Mouse (Mus musculus): ENCODE results near the gene Ston1.

The Ston1 gene

GRCm38 (mm10) chr17:88597222-88598055 is at the start of gene Ston1:
TSS of gene Ston1 (plus strand) at chr17:88597684.
- peak; percentile 55 for DNase-seq (ENCODE audit: low read depth, low spot score)

DNA sequence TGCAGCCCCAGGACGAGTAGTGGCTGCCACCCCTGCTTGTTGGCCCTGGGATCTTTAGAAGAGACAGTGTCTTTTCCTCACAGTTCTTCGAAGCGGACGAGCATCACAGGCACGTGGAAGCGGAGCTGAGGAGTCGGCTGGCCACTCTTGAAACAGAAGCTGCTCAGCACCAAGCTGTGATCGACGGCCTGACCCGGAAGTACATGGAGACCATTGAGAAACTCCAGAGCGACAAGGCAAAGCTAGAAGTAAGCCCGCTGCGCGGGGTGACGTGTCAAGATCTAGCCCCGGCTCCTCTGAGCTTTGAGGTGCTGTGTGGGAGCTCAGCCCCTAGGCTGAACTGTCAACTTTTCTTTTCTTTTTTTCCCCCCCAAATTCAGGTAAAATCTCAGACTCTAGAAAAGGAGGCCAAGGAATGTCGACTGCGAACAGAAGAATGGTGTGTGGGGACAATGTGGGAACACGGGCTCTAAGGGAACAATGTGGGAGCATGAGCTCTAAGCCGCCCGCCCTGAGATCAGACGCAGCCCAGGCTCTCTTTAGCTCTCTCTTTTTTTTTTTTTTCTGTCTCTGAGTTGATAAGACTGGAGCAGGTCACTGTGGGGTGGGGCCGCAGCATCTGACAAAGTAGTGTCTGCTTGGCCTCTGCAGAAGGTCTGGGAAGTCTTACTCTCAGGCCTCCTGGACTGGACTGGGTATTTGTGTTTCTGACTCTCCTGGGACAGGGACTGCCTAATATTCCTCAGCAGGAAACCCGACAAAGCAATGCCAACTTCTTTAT is 47.9 kb upstream of the Ston1 start:
- DNase-seq (ENCODE audit: low read depth, low spot score): no peak

GRCm38 (mm10) chr17:88550351-88550750 is 47.1 kb upstream of the Ston1 start:
- DNase-seq (ENCODE audit: low read depth, low spot score): peak; percentile 21

GRCm38 (mm10) chr17:88550981-88551940 is 46.2 kb upstream of the Ston1 start:
- DNase-seq (ENCODE audit: low read depth, low spot score): peak; percentile 16

GRCm38 (mm10) chr17:88552556-88552955 is 44.9 kb upstream of the Ston1 start:
- no peak for DNase-seq (ENCODE audit: low read depth, low spot score)

GRCm38 (mm10) chr17:88553001-88553449 is 44.5 kb upstream of the Ston1 start:
- DNase-seq (ENCODE audit: low read depth, low spot score): peak; percentile 12

DNA sequence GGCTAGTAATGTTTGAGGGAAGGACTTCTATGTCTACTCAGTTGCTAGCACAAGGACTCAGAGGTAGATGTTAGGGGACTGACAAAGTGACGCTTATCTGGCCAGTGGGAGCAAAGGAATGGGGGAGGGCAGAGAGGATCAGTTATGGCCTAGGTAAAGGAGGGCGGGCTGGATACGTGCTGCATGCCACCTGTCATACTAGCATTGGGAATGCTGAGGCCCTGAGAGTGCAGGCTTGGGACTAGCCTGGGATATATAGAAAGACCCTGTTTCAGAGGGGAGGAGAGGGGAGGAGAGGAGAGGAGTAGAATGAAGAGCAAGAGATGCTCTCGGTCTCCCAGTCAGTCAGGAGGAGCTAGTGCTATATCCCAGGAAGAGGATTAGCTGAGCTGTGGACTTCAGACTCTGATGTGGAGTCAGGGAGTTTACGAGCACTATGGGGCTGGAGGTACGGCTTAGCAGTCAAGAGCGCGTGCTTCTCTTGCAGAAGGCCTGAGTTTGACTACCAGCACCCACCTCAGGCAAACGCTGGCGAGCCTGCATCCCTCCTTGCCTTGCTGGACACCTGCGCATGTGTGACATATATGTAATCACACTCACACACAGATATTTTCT is 43.9 kb upstream of the Ston1 start:
- DNase-seq (ENCODE audit: low read depth, low spot score): no peak

GRCm38 (mm10) chr17:88556176-88556575 is 41.3 kb upstream of the Ston1 start:
- DNase-seq (ENCODE audit: low read depth, low spot score): no peak

- peak; percentile 24 for DNase-seq (ENCODE audit: low read depth, low spot score)
These were observed 40.8 kb upstream of the Ston1 start for GRCm38 (mm10) chr17:88556688-88557087.

DNA sequence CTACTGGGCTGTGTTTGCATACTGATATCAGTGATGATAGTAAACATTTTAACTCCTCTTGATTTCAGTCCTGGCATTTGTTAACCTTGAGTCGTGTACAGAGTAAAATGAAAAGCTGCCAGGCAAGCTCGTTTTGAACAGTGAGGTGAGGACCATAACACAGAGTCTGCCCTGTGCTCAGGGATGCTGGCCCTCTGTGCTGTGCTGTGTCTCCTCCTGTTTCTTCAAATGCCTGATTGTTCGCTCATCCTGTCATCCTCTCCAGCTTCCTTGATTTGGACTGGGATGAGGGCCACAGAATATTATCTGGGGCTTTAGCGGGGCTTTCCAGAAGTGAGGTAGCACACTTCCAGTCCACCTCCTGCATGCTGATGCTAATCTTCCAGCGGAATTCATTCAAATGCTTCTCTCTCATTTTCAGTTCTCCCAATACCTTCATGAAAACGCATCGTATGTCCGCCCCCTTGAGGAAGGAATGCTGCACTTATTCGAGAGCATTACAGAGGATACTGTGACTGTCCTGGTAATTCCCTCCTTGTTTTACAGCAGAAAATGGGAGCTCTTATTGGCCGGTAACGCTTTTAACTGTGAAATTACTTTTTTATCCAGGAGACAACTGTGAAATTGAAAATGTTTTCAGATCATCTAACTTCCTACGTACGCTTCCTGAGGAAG is 39.2 kb upstream of the Ston1 start:
- no peak for DNase-seq (ENCODE audit: low read depth, low spot score)

DNA sequence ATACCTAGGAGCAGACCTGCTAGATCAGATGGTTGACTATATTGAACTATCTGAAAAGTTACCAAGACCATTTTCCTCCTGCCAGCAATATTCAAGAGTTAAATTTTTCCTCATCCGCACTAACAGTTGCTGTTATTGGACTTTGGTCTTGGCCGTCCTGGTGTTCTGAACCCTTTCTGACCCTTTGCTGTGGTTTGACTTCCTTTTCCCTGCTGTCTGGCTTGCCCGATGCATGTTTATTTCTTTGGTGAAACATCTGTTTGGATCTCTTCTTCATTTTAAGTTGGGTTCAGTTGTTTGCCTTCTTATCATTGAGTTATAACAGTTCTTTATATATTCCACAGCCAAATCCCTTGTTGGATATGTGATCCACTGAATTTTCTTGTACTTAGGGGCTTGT is 33.9 kb upstream of the Ston1 start:
- no peak for DNase-seq (ENCODE audit: low read depth, low spot score)

DNA sequence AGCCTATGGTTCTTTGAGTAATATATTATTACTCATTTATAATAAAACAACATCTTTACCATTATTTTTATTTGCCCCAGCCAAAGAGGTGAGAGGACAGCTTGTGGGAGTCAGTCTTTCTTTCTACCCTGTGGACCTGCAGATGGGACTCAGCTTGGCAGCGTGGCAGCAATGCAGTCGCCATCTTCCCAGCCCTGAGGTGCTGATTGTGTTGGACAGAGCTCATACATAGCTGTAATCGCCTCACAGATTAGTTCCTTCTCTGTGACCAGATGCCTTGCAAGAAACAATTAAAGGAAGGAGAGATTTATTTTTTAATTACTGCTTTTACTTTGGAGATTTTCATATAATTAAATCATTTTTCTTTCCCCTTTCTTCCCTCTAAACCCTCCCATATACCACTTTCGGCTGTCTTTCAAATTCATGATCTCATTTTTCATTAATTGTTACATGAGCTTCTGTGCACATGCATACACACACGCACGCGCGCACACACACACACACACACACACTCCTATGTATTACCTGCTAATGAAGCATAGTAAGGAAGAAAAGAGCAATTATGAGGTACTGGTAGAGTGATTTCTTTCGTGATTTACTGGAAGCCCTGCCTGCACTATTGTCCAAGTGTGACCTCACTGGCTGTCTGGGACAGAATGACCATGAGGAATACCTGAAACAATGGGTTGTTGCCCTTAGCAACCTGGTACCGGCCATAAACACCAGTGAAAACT is 27.5 kb upstream of the Ston1 start:
- no peak for DNase-seq (ENCODE audit: low read depth, low spot score)

GRCm38 (mm10) chr17:88570784-88571183 is 26.7 kb upstream of the Ston1 start:
- no peak for DNase-seq (ENCODE audit: low read depth, low spot score)

- peak; percentile 24 for DNase-seq (ENCODE audit: low read depth, low spot score)
These were observed 22.7 kb upstream of the Ston1 start for GRCm38 (mm10) chr17:88574811-88575210.

DNA sequence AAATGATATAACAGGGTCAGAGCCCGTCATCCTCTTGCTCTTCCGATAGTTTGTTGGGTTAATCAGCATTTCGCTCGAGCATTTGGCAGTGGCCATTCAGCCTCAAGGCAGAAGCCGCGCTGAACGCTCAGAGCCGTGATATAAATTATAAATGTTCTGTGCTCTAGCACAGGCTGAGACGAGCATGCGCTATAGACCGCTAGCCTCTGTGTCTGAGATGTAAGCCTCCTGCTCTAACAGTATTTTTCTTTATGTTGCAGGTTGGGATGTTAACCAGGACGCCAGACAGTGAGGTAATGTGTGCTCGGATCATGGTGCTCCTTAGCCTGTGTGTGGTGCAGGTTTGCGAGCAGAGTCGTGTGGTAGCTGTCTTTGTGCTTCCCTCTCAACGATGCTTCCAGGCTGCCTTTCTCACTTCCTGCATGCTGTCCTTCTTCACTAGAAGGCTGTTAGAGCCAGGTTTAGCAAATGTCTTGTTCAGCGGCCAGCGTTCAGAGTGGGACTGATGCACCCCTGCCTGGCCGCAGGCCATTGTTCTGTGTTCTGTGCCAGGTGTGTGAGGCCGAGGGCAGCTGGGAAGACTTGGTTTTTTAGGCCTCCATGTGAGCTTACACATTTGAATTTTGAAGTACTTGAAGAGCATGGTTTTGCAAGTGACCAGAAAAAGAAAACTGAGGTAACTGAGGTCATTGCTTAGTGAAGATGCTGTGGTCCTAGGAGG is 18.8 kb upstream of the Ston1 start:
- no peak for DNase-seq (ENCODE audit: low read depth, low spot score)

DNA sequence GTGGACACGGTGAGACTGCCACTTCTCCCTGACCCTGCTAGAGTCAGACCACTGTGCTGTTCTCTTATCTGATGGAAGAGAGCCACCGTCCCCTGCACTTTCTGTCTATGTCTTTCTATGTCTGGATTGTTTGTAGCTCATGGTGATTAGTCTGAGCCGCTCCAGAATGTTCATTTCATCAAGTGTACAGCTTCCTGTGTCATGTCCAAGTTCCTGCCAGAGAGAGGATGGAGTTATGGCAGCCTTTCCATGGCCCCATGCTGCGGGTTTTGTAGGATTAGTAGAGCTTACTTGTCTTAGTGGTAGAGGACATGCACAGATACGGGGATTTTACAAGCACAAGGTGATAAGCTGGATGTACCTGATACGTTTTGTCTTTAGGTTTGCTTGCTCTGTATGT is 16.9 kb upstream of the Ston1 start:
- no peak for DNase-seq (ENCODE audit: low read depth, low spot score)

- peak; percentile 65 for DNase-seq (ENCODE audit: low read depth, low spot score)
These were observed 15.9 kb upstream of the Ston1 start for GRCm38 (mm10) chr17:88581511-88582021.

- DNase-seq (ENCODE audit: low read depth, low spot score): no peak
These were observed 14.5 kb upstream of the Ston1 start for GRCm38 (mm10) chr17:88582999-88583398.

DNA sequence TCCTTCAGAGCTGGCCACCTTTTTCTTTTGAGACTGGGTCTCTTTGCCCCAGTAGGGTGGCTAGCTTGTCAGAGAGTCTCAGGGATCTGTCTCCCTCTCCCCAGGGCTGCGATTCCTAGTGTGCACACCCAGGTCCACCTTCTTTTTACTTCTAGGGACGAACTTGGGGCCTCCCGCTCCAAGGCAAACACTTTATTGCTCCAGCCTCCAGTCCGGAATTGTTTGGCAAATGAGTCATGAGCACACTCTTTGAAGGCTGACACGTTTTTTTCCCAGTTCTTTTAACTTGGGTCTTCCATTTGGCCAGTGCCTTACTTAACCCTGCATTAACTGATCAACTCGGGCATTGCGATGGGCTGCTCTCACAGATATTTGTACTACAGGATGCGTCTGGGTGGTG is 14.1 kb upstream of the Ston1 start:
- no peak for DNase-seq (ENCODE audit: low read depth, low spot score)
